Mouse (Mus musculus) heart, embryonic 12.5 days (tissue): ENCODE results near the gene Bbs9. TPM values are rescaled to one million over a fixed set of nuclear protein-coding genes. Genes with fewer than 3 reads are reported as not detected.

Source experiments
- ATAC-seq: fragments of 200-750 bp; cut with Nextera tagmentation; 2 replicates; pipeline ENCODE4 v1.8.0; 2017; ENCODE audit warnings: moderate TSS enrichment, moderate library complexity; ENCODE audit not compliant: insufficient number of reproducible peaks, low FRiP score
- H3K27ac ChIP-seq: fragments of 300-500 bp; sonication (generic); 2 replicates; pipeline ENCODE4 v1.5.1; 2016; ENCODE audit warnings: mild to moderate bottlenecking, moderate library complexity; ENCODE audit not compliant: poor library complexity, severe bottlenecking
- H3K27me3 ChIP-seq: fragments of 300-500 bp; sonication (generic); replicated peaks from 2 replicates; pipeline ENCODE4 v1.6.1; 2016; ENCODE audit warnings: mild to moderate bottlenecking, moderate library complexity
- H3K36me3 ChIP-seq: fragments of 300-500 bp; sonication (generic); 2 replicates; pipeline ENCODE4 v1.6.1; 2016; ENCODE audit warnings: mild to moderate bottlenecking, moderate library complexity
- H3K4me1 ChIP-seq: fragments of 300-500 bp; sonication (generic); replicated peaks from 2 replicates; pipeline ENCODE4 v1.6.1; 2016; ENCODE audit warnings: mild to moderate bottlenecking
- H3K4me2 ChIP-seq: fragments of 300-500 bp; sonication (generic); 2 replicates; pipeline ENCODE4 v1.6.1; 2016; ENCODE audit warnings: mild to moderate bottlenecking, moderate library complexity
- H3K4me3 ChIP-seq: fragments of 300-500 bp; sonication (generic); 2 replicates; pipeline ENCODE4 v1.5.1; 2016; ENCODE audit warnings: mild to moderate bottlenecking
- H3K9ac ChIP-seq: fragments of 300-500 bp; sonication (generic); 2 replicates; pipeline ENCODE4 v1.6.1; 2016; ENCODE audit warnings: mild to moderate bottlenecking, moderate library complexity
- H3K9me3 ChIP-seq: fragments of 300-500 bp; sonication (generic); replicated peaks from 2 replicates; pipeline ENCODE4 v1.6.1; 2016; ENCODE audit warnings: mild to moderate bottlenecking, moderate library complexity
- WGBS: fragments of 180-500 bp; shearing (Covaris S2); methylation state at CpG from one replicate; pipeline ENCODE4 v1.1.7; 2016; 5-methylcytosine and 5-hydroxymethylcytosine counted together
- polyA plus RNA-seq: library from polyadenylated mRNA; unstranded; fragments of >200 nt; fragmentation: Nextera tagmentation; extraction: Ambion mirVana; gene quantifications from 2 replicates; pipeline ENCODE4 v1.2.1, GENCODE M21; 2016

Gene Bbs9
- polyA plus RNA-seq, 1 experiment from 2014 or later = 8.0 TPM

- H3K36me3 ChIP-seq = no peaks in the 10 kb centered on the region
- no peaks in the 10 kb centered on the region for H3K27me3 ChIP-seq
- no peaks in the 10 kb centered on the region for H3K9me3 ChIP-seq
- H3K4me3 ChIP-seq = no peak overlapping the region
- H3K4me1 ChIP-seq = peaks cover 14% of the 10 kb centered on the region
- H3K4me2 ChIP-seq = no peak overlapping the region
- no peak for ATAC-seq
- H3K9ac ChIP-seq = no peak overlapping the region
- no peak overlapping the region for H3K27ac ChIP-seq
- 87% methylated on average over 5 of the region's 5 CpGs for WGBS
Observed at GRCm38 (mm10) chr9:22638502-22638901, 163.0 kb downstream of the Bbs9 start.

GRCm38 (mm10) chr9:22640683-22641431, 165.3 kb downstream of the Bbs9 start:
- Histone ChIP-seq H3K9ac (no peak overlapping the region), H3K4me3 (no peak overlapping the region), H3K27ac (no peak overlapping the region), H3K9me3 (no peaks in the 10 kb centered on the region), H3K4me1 (peaks cover 14% of the 10 kb centered on the region), H3K36me3 (no peaks in the 10 kb centered on the region), H3K4me2 (0 out of 2 replicates have a peak overlapping the region, but pooled peaks have one; percentile 3), H3K27me3 (no peaks in the 10 kb centered on the region)
- WGBS = 44% methylated on average over 13 of the region's 13 CpGs
- no peak for ATAC-seq

DNA sequence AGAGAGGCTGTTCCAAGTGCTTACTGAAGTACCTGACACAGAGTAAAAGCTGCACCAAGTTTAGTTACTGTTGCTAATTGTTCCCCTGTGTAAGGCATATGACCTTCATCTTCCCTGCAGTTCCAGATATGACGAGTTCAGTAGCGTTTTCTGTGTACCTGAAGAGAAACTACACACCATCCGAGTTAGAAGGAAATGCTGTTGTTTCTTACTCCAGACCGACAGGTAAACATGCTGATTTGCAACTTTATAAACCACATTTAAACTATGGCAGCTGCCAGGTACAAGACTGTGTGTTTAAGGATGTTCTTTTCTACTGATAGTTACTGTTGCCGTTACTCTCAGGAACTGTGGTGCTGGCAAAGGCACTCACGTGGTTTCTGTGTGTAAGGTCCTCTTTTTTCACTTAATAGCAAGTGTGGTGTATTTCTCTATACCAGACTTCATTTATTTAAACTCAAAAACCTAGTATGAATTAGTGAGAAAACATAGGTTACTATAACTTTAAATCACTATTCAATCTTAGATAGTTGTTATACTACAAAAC, 170.4 kb downstream of the Bbs9 start:
- Histone ChIP-seq H3K9ac (no peak overlapping the region), H3K27ac (no peak overlapping the region), H3K4me1 (peaks cover 2% of the 10 kb centered on the region), H3K4me2 (no peak overlapping the region), H3K36me3 (peaks cover 4% of the 10 kb centered on the region; the same call in 1 of the 2 replicates), H3K9me3 (no peaks in the 10 kb centered on the region), H3K4me3 (no peak overlapping the region), H3K27me3 (no peaks in the 10 kb centered on the region)
- 83% methylated on average over 6 of the region's 6 CpGs for WGBS
- no peak for ATAC-seq

DNA sequence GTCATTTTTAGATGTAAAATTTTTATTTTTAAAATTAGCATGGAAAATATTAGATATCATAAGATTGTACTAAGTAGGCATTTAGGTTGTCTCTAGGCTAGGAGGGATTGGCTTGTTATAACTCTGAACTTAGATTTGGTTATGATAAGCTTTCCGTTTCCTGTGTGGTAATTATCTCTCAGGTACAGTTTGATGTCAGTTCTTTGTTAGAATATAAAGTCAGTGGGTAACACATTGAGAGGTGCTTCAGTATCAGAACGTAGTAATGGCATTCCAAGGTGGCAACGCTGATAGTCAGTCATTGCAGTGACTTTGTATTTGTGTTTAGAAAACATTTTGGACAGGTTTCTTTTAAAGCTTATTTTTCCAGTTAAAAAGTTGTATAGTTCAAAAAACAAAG, 170.9 kb downstream of the Bbs9 start:
- Histone ChIP-seq H3K9me3 (no peaks in the 10 kb centered on the region), H3K4me2 (no peak overlapping the region), H3K36me3 (peaks cover 4% of the 10 kb centered on the region; the same call in 1 of the 2 replicates), H3K27ac (no peak overlapping the region), H3K4me1 (no peaks in the 10 kb centered on the region), H3K27me3 (no peaks in the 10 kb centered on the region), H3K9ac (no peak overlapping the region), H3K4me3 (no peak overlapping the region)
- ATAC-seq = no peak
- 74% methylated on average over 3 of the region's 3 CpGs for WGBS

DNA sequence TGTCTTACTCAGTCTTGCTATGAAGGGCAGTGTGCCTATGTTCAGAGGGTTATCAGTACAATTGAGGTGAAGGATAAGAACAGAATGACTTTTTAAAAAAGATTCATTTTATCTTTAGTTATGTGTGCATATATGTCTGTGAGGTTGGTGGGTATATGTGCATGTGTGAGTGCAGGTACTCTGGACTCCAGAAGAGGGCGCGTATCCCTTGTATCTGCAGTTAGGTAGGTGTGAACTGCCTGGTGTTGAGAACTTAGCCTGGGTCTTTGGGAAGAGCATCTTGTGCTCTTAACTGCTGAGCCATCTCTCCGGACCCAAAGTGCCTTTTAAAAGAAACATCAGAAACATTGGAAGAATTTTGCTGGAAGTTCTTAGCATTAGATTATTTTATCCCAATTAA, 172.6 kb downstream of the Bbs9 start:
- peaks cover 4% of the 10 kb centered on the region; the same call in 1 of the 2 replicates for H3K36me3 ChIP-seq
- H3K27me3 ChIP-seq = no peaks in the 10 kb centered on the region
- no peaks in the 10 kb centered on the region for H3K4me1 ChIP-seq
- ATAC-seq = no peak
- H3K4me2 ChIP-seq = no peak overlapping the region
- H3K9me3 ChIP-seq = no peaks in the 10 kb centered on the region
- H3K4me3 ChIP-seq = no peak overlapping the region
- WGBS = 91% methylated on average over 3 of the region's 3 CpGs
- no peak overlapping the region for H3K9ac ChIP-seq
- H3K27ac ChIP-seq = no peak overlapping the region

GRCm38 (mm10) chr9:22649606-22650005, 174.1 kb downstream of the Bbs9 start:
- no peak overlapping the region for H3K9ac ChIP-seq
- H3K4me2 ChIP-seq = no peak overlapping the region
- H3K4me1 ChIP-seq = no peaks in the 10 kb centered on the region
- no peak overlapping the region for H3K4me3 ChIP-seq
- peaks cover 4% of the 10 kb centered on the region; the same call in 1 of the 2 replicates for H3K36me3 ChIP-seq
- WGBS = 79% methylated on average over 10 of the region's 10 CpGs
- H3K9me3 ChIP-seq = no peaks in the 10 kb centered on the region
- no peak for ATAC-seq
- H3K27me3 ChIP-seq = no peaks in the 10 kb centered on the region
- H3K27ac ChIP-seq = no peak overlapping the region

DNA sequence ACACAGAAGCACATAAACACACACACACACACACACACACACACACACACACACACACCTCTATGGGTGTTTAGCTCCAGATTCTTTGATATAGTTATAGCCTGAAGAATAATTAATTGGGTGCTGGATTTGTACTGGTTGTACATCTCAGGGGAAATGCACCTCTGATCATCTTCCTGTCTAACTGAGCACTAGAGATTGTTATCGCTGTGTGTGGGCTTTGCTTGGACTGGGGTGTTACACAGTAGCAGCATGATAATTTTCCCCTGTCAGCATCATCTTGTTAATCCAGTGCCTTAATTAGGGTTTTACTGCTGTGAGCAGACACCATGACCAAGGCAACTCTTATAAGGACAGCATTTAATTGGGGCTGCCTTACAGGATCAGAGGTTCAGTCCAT, 175.3 kb downstream of the Bbs9 start:
- no peaks in the 10 kb centered on the region for H3K27me3 ChIP-seq
- WGBS = 98% methylated on average over 1 of the region's 1 CpGs

DNA sequence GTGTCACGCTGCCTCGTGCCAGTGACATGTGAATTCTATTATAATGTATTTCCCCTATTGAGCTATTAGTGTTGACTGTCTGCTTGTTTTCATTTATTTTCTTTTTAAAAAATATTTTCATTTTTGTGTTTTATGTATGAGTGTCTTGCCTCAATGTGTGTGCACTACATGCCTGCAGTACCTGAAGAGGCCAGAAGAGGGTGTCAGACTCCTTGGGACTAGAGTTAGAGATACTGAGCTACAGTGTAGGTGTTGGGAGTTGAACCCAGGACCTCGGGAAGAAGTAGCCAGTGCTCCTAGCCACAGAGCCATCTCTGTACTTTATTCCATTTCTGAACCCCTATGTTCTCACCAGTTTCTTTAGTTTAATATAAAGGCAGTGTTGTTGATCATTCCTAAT, 176.1 kb downstream of the Bbs9 start:
- Histone ChIP-seq H3K4me3 (no peak overlapping the region), H3K9ac (no peak overlapping the region), H3K4me1 (no peaks in the 10 kb centered on the region), H3K4me2 (no peak overlapping the region), H3K27me3 (no peaks in the 10 kb centered on the region), H3K36me3 (peaks cover 4% of the 10 kb centered on the region; the same call in 1 of the 2 replicates), H3K9me3 (no peaks in the 10 kb centered on the region), H3K27ac (no peak overlapping the region)
- WGBS = 88% methylated on average over 3 of the region's 3 CpGs
- ATAC-seq = no peak

More for the DNA sequence above, 175.3 kb downstream of the Bbs9 start:
- no peaks in the 10 kb centered on the region for H3K4me1 ChIP-seq
- no peak overlapping the region for H3K4me2 ChIP-seq
- H3K4me3 ChIP-seq = no peak overlapping the region
- ATAC-seq = no peak
- no peak overlapping the region for H3K27ac ChIP-seq
- H3K9me3 ChIP-seq = no peaks in the 10 kb centered on the region
- no peak overlapping the region for H3K9ac ChIP-seq
- peaks cover 4% of the 10 kb centered on the region; the same call in 1 of the 2 replicates for H3K36me3 ChIP-seq

- H3K9ac ChIP-seq = no peak overlapping the region
Observed at GRCm38 (mm10) chr9:22654726-22655393, 179.3 kb downstream of the Bbs9 start.

DNA sequence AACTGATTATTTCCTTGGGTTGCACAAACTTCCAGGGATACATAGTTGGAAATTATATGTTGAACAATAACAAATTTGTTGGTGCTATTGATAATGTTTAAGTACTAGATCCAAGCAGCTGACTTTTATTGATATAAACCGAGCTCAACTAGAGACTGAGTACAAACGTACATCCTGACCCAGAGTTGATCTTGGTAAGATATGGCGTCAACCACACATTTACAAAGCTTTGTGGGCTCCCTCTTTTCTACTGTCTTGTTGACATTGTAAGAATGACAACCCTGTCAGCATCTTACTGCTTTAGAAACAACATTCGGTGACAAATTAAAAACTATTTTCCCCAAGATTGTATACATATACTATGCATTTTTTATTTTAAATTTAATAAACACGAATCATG, 181.7 kb downstream of the Bbs9 start:
- no peaks in the 10 kb centered on the region for H3K27me3 ChIP-seq
- no peaks in the 10 kb centered on the region for H3K4me1 ChIP-seq
- no peak overlapping the region for H3K4me2 ChIP-seq
- no peak for ATAC-seq
- 72% methylated on average over 5 of the region's 5 CpGs for WGBS
- no peak overlapping the region for H3K9ac ChIP-seq
- H3K27ac ChIP-seq = no peak overlapping the region
- H3K9me3 ChIP-seq = no peaks in the 10 kb centered on the region
- no peaks in the 10 kb centered on the region for H3K36me3 ChIP-seq
- no peak overlapping the region for H3K4me3 ChIP-seq

More at GRCm38 (mm10) chr9:22654726-22655393, 179.3 kb downstream of the Bbs9 start:
- H3K4me1 ChIP-seq = no peaks in the 10 kb centered on the region
- H3K4me2 ChIP-seq = no peak overlapping the region
- ATAC-seq = no peak
- no peak overlapping the region for H3K27ac ChIP-seq
- WGBS = 70% methylated on average over 11 of the region's 11 CpGs
- no peaks in the 10 kb centered on the region for H3K27me3 ChIP-seq
- peaks cover 4% of the 10 kb centered on the region; the same call in 1 of the 2 replicates for H3K36me3 ChIP-seq
- no peak overlapping the region for H3K4me3 ChIP-seq
- no peaks in the 10 kb centered on the region for H3K9me3 ChIP-seq

DNA sequence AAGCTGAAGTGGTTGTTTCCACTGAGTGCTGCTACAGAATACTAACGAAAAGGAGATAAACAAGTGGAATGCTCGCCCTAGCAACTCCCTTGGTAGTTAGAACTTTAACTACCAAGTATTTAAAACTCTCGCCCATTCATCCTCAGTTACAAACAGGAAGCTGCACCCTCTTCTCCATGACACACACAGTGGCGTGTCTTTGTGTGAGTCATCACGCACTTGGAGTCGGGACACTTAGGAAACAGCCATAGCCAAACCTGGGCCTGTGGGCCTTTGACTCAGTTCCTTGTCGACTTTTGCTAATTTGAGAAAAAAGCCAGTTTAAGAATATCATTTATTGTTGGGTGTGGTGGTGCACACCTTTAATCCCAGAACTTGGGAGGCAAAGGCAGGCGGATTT, 189.6 kb downstream of the Bbs9 start:
- 78% methylated on average over 8 of the region's 8 CpGs for WGBS
- H3K4me2 ChIP-seq = no peak overlapping the region
- H3K4me1 ChIP-seq = no peaks in the 10 kb centered on the region
- no peaks in the 10 kb centered on the region for H3K36me3 ChIP-seq
- H3K9ac ChIP-seq = no peak overlapping the region
- H3K27ac ChIP-seq = no peak overlapping the region
- H3K9me3 ChIP-seq = no peaks in the 10 kb centered on the region
- ATAC-seq = no peak
- no peak overlapping the region for H3K4me3 ChIP-seq
- no peaks in the 10 kb centered on the region for H3K27me3 ChIP-seq
